In the genomic region with DNA sequence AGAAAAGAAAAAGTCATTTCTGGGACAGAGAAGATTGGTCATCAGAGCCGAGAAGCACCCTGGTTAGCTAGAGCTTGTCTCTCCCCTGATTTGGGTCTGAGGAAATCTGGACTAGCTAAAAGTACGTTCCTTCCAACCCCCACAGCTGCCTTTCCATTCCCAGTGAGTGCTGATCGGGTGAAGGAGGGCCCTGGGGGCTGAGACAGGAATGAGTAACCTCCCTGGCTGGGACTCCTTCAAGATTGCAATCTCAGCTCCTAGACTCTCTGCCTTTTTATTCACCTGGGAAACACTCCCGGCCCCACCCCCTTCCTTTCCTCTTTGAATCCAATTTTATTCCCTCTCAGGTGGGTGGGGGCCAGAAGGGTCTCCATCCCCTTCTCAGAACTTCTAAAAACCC, we compare ENCODE assay signal across 15 mouse cellular contexts.
DNase-seq lines count a peak whose midpoint lies in the region; ATAC-seq and TF ChIP-seq lines count a peak whose summit lies in the region.
"Had no signal": no experiment of that assay in that cellular context is flagged by ENCODE, and none has a peak within 500 bp of the region (broad histone marks: within the 10 kb centered on the region; RNA-seq: fewer than 3 reads in every experiment).

No protein-coding gene starts in this region.

- H3K36me3 ChIP-seq in forebrain, embryonic 14.5 days (ENCODE audit: control insufficient read depth, insufficient read depth, low read length), result no peaks in the 10 kb centered on the region
- no peaks in the 10 kb centered on the region for H3K36me3 ChIP-seq in forebrain, postnatal 0 days (ENCODE audit: insufficient read depth)
- no peaks in the 10 kb centered on the region for H3K36me3 ChIP-seq in kidney, postnatal 0 days (ENCODE audit: insufficient read depth, low read length)
- no peaks in the 10 kb centered on the region for H3K36me3 ChIP-seq in embryonic facial prominence, embryonic 12.5 days
- no peaks in the 10 kb centered on the region for H3K36me3 ChIP-seq in midbrain, embryonic 16.5 days (ENCODE audit: control insufficient read depth, insufficient read depth, low read length)

- DNase-seq in forebrain, embryonic 14.5 days (ENCODE audit: low spot score), result no peak
- DNase-seq in forebrain, postnatal 0 days, result no peak
- DNase-seq in kidney, postnatal 0 days (ENCODE audit: low spot score), result no peak
- no peak for DNase-seq in kidney, postnatal 4 days
- DNase-seq in left cerebral cortex, postnatal 4 days, result no peak
- DNase-seq in gastrocnemius, adult 2 months, result no peak
- DNase-seq: adrenal gland, adult 8-10 months; B cell, adult 2 months; cerebellum, adult 11-12 months; gastrocnemius, postnatal 25 days; kidney, postnatal 14 days; lung, postnatal 10 days; retina, postnatal 1 day had no signal

- peaks cover 4% of the 10 kb centered on the region; the same call in 1 of the 2 replicates for H3K27me3 ChIP-seq in forebrain, embryonic 14.5 days (replicated peaks; ENCODE audit: control insufficient read depth, insufficient read depth, low read length)
- H3K27me3 ChIP-seq in forebrain, postnatal 0 days (ENCODE audit: insufficient read depth, low read length), result no peaks in the 10 kb centered on the region
- no peaks in the 10 kb centered on the region for H3K27me3 ChIP-seq in kidney, postnatal 0 days (ENCODE audit: insufficient read depth, low read length)
- H3K27me3 ChIP-seq in embryonic facial prominence, embryonic 12.5 days, result peaks cover 24% of the 10 kb centered on the region
- no peaks in the 10 kb centered on the region for H3K27me3 ChIP-seq in midbrain, embryonic 16.5 days (ENCODE audit: control insufficient read depth, insufficient read depth, low read depth, low read length)

- WGBS in forebrain, embryonic 14.5 days, result 33% methylated on average over 4 of the region's 4 CpGs
- WGBS in forebrain, postnatal 0 days, result 28% methylated on average over 4 of the region's 4 CpGs
- 27% methylated on average over 4 of the region's 4 CpGs for WGBS in kidney, postnatal 0 days
- 17% methylated on average over 4 of the region's 4 CpGs for WGBS in embryonic facial prominence, embryonic 12.5 days
- 33% methylated on average over 4 of the region's 4 CpGs for WGBS in midbrain, embryonic 16.5 days

- peak overlapping the region; percentile 56; the same call in 1 of the 2 replicates for H3K4me2 ChIP-seq in forebrain, embryonic 14.5 days (ENCODE audit: low read length)
- no peak overlapping the region for H3K4me2 ChIP-seq in forebrain, postnatal 0 days (ENCODE audit: low read depth)
- H3K4me2 ChIP-seq in kidney, postnatal 0 days (ENCODE audit: low read length), result peak overlapping the region; percentile 64
- peak overlapping the region; percentile 60 for H3K4me2 ChIP-seq in embryonic facial prominence, embryonic 12.5 days (replicated peaks)
- H3K4me2 ChIP-seq in midbrain, embryonic 16.5 days (ENCODE audit: low read length), result peak overlapping the region; percentile 36; the same call in 1 of the 2 replicates

- no peak overlapping the region for H3K4me3 ChIP-seq in forebrain, embryonic 14.5 days (ENCODE audit: low read depth, low read length)
- no peak overlapping the region for H3K4me3 ChIP-seq in forebrain, postnatal 0 days (ENCODE audit: low read depth, low read length)
- H3K4me3 ChIP-seq in kidney, postnatal 0 days (replicated peaks; ENCODE audit: low read depth, low read length), result no peak overlapping the region
- H3K4me3 ChIP-seq in embryonic facial prominence, embryonic 12.5 days, result 0 out of 2 replicates have a peak overlapping the region, but pooled peaks have one; percentile 39
- no peak overlapping the region for H3K4me3 ChIP-seq in midbrain, embryonic 16.5 days (ENCODE audit: low read depth, low read length)
- H3K4me3 ChIP-seq in gastrocnemius, adult 2 months, result no peak overlapping the region

- intact Hi-C loops in left cerebral cortex, postnatal 4 days (cut with DNase I), result no loop called here
- intact Hi-C loops in gastrocnemius, adult 2 months (cut with DNase I), result no loop called here

- H3K4me1 ChIP-seq in forebrain, embryonic 14.5 days (ENCODE audit: control insufficient read depth, insufficient read depth, low read length), result peaks cover 10% of the 10 kb centered on the region
- H3K4me1 ChIP-seq in forebrain, postnatal 0 days (ENCODE audit: insufficient read depth), result peaks cover 6% of the 10 kb centered on the region; the same call in 1 of the 2 replicates
- H3K4me1 ChIP-seq in kidney, postnatal 0 days (replicated peaks; ENCODE audit: insufficient read depth, low read length), result peaks cover 30% of the 10 kb centered on the region
- peaks cover 33% of the 10 kb centered on the region for H3K4me1 ChIP-seq in embryonic facial prominence, embryonic 12.5 days
- H3K4me1 ChIP-seq in midbrain, embryonic 16.5 days (ENCODE audit: control insufficient read depth, insufficient read depth, low read length), result peaks cover 21% of the 10 kb centered on the region

- no peak for ATAC-seq in forebrain, embryonic 14.5 days
- no peak for ATAC-seq in forebrain, postnatal 0 days
- ATAC-seq in kidney, postnatal 0 days (replicated peaks; ENCODE audit: low FRiP score, low read depth), result no peak
- ATAC-seq in embryonic facial prominence, embryonic 12.5 days (ENCODE audit: insufficient number of reproducible peaks, insufficient read depth, low FRiP score, low TSS enrichment), result no peak
- no peak for ATAC-seq in midbrain, embryonic 16.5 days

- no peak for TF ChIP-seq CTCF in forebrain, postnatal 0 days (IDR thresholded peaks at IDR 0.05; ENCODE audit: low read depth)
- TF ChIP-seq CTCF in kidney, postnatal 0 days (IDR thresholded peaks at IDR 0.05; ENCODE audit: low read depth), result no peak
- no peak for TF ChIP-seq CTCF in gastrocnemius, adult 2 months (IDR thresholded peaks at IDR 0.05)

- H3K9me3 ChIP-seq in forebrain, embryonic 14.5 days (replicated peaks; ENCODE audit: control insufficient read depth, low read length), result no peaks in the 10 kb centered on the region
- no peaks in the 10 kb centered on the region for H3K9me3 ChIP-seq in forebrain, postnatal 0 days (ENCODE audit: low read length)
- H3K9me3 ChIP-seq in kidney, postnatal 0 days (replicated peaks; ENCODE audit: low read length), result no peaks in the 10 kb centered on the region
- H3K9me3 ChIP-seq in embryonic facial prominence, embryonic 12.5 days, result no peaks in the 10 kb centered on the region
- no peaks in the 10 kb centered on the region for H3K9me3 ChIP-seq in midbrain, embryonic 16.5 days (replicated peaks; ENCODE audit: control insufficient read depth, low read length, poor library complexity, severe bottlenecking)

- no peak overlapping the region for H3K9ac ChIP-seq in forebrain, embryonic 14.5 days (ENCODE audit: low read length)
- H3K9ac ChIP-seq in forebrain, postnatal 0 days, result no peak overlapping the region
- no peak overlapping the region for H3K9ac ChIP-seq in kidney, postnatal 0 days (ENCODE audit: low read depth, low read length)
- H3K9ac ChIP-seq in embryonic facial prominence, embryonic 12.5 days, result 0 out of 2 replicates have a peak overlapping the region, but pooled peaks have one; percentile 5
- H3K9ac ChIP-seq in midbrain, embryonic 16.5 days (ENCODE audit: low read depth, low read length), result no peak overlapping the region

- H3K27ac ChIP-seq in forebrain, embryonic 14.5 days (ENCODE audit: low read depth, low read length), result no peak overlapping the region
- H3K27ac ChIP-seq in forebrain, postnatal 0 days (ENCODE audit: low read depth, low read length), result no peak overlapping the region
- peak overlapping the region; percentile 5; the same call in 1 of the 2 replicates for H3K27ac ChIP-seq in kidney, postnatal 0 days
- H3K27ac ChIP-seq in embryonic facial prominence, embryonic 12.5 days, result no peak overlapping the region
- no peak overlapping the region for H3K27ac ChIP-seq in midbrain, embryonic 16.5 days (ENCODE audit: low read length)
- H3K27ac ChIP-seq in gastrocnemius, adult 2 months, result no peak overlapping the region
